Mouse (Mus musculus) forebrain, embryonic 15.5 days (tissue): ENCODE measurements around the gene Disp3. TPM values are rescaled to one million over a fixed set of nuclear protein-coding genes. Genes with fewer than 3 reads are reported as not detected.

Experiments used
- ATAC-seq: fragments of 200-750 bp; cut with Nextera tagmentation; replicated peaks from 2 replicates; pipeline ENCODE4 v1.8.0; 2017; ENCODE audit warnings: mild to moderate bottlenecking, moderate TSS enrichment, moderate library complexity
- H3K27ac ChIP-seq: fragments of 300-500 bp; sonication (generic); replicated peaks from 2 replicates; pipeline ENCODE4 v1.5.1; 2015; ENCODE audit warnings: mild to moderate bottlenecking, inconsistent platforms
- H3K27me3 ChIP-seq: fragments of 300-500 bp; sonication (generic); 2 replicates; pipeline ENCODE4 v1.6.1; 2015; ENCODE audit warnings: inconsistent platforms
- H3K36me3 ChIP-seq: fragments of 300-500 bp; sonication (generic); 2 replicates; pipeline ENCODE4 v1.6.1; 2015; ENCODE audit warnings: mild to moderate bottlenecking, inconsistent platforms
- H3K4me1 ChIP-seq: fragments of 300-500 bp; sonication (generic); 2 replicates; pipeline ENCODE4 v1.6.1; 2015; ENCODE audit warnings: inconsistent platforms
- H3K4me2 ChIP-seq: fragments of 300-500 bp; sonication (generic); replicated peaks from 2 replicates; pipeline ENCODE4 v1.6.1; 2015; ENCODE audit warnings: mild to moderate bottlenecking, inconsistent platforms
- H3K4me3 ChIP-seq: fragments of 300-500 bp; sonication (generic); 2 replicates; pipeline ENCODE4 v1.5.1; 2015; ENCODE audit warnings: mild to moderate bottlenecking, inconsistent platforms
- H3K9ac ChIP-seq: fragments of 300-500 bp; sonication (generic); replicated peaks from 2 replicates; pipeline ENCODE4 v1.6.1; 2015; ENCODE audit warnings: mild to moderate bottlenecking, inconsistent platforms
- H3K9me3 ChIP-seq: fragments of 300-500 bp; sonication (generic); 2 replicates; pipeline ENCODE4 v1.6.1; 2016; ENCODE audit warnings: inconsistent platforms
- WGBS: fragments of 180-500 bp; shearing (Covaris S2); methylation state at CpG from one replicate; pipeline ENCODE4 v1.1.7; 2015; ENCODE audit warnings: mixed read lengths; 5-methylcytosine and 5-hydroxymethylcytosine counted together
- polyA plus RNA-seq: library from polyadenylated mRNA; unstranded; fragments of >200 nt; fragmentation: Nextera tagmentation; extraction: Ambion mirVana; gene quantifications from 2 replicates; pipeline ENCODE4 v1.2.1, GENCODE M21; 2015

Disp3 gene
- polyA plus RNA-seq, 1 experiment from 2014 or later: 11.5 TPM

- no peaks in the 10 kb centered on the region for H3K36me3 ChIP-seq
- no peak overlapping the region for H3K4me2 ChIP-seq
- H3K4me3 ChIP-seq: no peak overlapping the region
- no peak overlapping the region for H3K9ac ChIP-seq
- 56% methylated on average over 6 of the region's 6 CpGs for WGBS
- H3K9me3 ChIP-seq: no peaks in the 10 kb centered on the region; the same call in 1 of the 2 replicates
- no peaks in the 10 kb centered on the region for H3K4me1 ChIP-seq
- no peak overlapping the region for H3K27ac ChIP-seq
- ATAC-seq: no peak
- H3K27me3 ChIP-seq: no peaks in the 10 kb centered on the region
Observed at GRCm38 (mm10) chr4:148204873-148205232, 82.9 kb downstream of the Disp3 start.

- no peaks in the 10 kb centered on the region for H3K36me3 ChIP-seq
- no peaks in the 10 kb centered on the region for H3K4me1 ChIP-seq
- 45% methylated on average over 15 of the region's 15 CpGs for WGBS
- H3K27me3 ChIP-seq: no peaks in the 10 kb centered on the region
- no peaks in the 10 kb centered on the region; the same call in 1 of the 2 replicates for H3K9me3 ChIP-seq
- H3K9ac ChIP-seq: no peak overlapping the region
- H3K4me3 ChIP-seq: no peak overlapping the region
- no peak overlapping the region for H3K27ac ChIP-seq
- H3K4me2 ChIP-seq: no peak overlapping the region
- ATAC-seq: no peak
Observed at GRCm38 (mm10) chr4:148204061-148204872, 83.5 kb downstream of the Disp3 start.

- H3K27ac ChIP-seq: no peak overlapping the region
- H3K4me2 ChIP-seq: no peak overlapping the region
- no peaks in the 10 kb centered on the region for H3K4me1 ChIP-seq
- H3K9ac ChIP-seq: no peak overlapping the region
- no peaks in the 10 kb centered on the region; the same call in 1 of the 2 replicates for H3K9me3 ChIP-seq
- WGBS: 89% methylated on average over 2 of the region's 2 CpGs
- no peak for ATAC-seq
- no peaks in the 10 kb centered on the region for H3K27me3 ChIP-seq
- H3K4me3 ChIP-seq: no peak overlapping the region
- no peaks in the 10 kb centered on the region for H3K36me3 ChIP-seq
Observed at GRCm38 (mm10) chr4:148203557-148203956, 84.2 kb downstream of the Disp3 start.

- Histone ChIP-seq H3K4me2 (no peak overlapping the region), H3K4me3 (no peak overlapping the region), H3K4me1 (0 out of 2 replicates have a peak, but pooled peaks cover 4% of the 10 kb centered on the region), H3K27me3 (no peaks in the 10 kb centered on the region), H3K9ac (no peak overlapping the region), H3K36me3 (no peaks in the 10 kb centered on the region), H3K27ac (no peak overlapping the region), H3K9me3 (no peaks in the 10 kb centered on the region; the same call in 1 of the 2 replicates)
- 33% methylated on average over 10 of the region's 10 CpGs for WGBS
- no peak for ATAC-seq
Observed at GRCm38 (mm10) chr4:148198721-148199120, 89.0 kb downstream of the Disp3 start.

GRCm38 (mm10) chr4:148194400-148194799 is 93.4 kb downstream of the Disp3 start:
- Histone ChIP-seq H3K9me3 (no peaks in the 10 kb centered on the region), H3K4me2 (no peak overlapping the region), H3K9ac (no peak overlapping the region), H3K27me3 (no peaks in the 10 kb centered on the region), H3K27ac (no peak overlapping the region), H3K4me3 (no peak overlapping the region), H3K36me3 (no peaks in the 10 kb centered on the region), H3K4me1 (0 out of 2 replicates have a peak, but pooled peaks cover 4% of the 10 kb centered on the region)
- ATAC-seq: no peak

DNA sequence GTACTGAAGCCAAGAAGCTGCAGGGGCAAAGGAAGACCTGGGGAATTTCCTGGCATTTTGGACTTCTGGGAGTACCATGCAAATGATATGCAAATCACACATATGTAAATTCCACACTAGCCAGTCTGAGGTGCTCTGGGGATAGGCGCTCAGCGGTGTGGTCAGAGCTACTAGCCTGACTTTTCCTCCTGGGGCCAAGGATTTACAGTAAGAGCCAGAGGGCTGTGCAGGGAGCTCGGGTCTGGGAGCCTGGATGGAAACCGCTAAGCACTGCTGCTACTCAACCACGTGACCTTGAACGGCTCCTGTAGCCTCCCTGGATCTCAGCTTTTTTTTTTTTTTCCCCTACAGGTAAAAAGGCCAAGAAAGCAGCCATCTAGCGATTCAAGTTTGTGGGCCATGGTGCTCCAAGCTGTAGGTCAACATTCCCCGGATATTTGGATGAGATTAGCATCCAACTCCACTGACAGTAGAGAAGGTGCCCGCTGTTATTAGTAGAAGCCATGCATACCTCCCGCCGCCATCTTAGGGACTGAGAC is 95.0 kb downstream of the Disp3 start:
- Histone ChIP-seq H3K9ac (no peak overlapping the region), H3K27me3 (no peaks in the 10 kb centered on the region), H3K27ac (no peak overlapping the region), H3K9me3 (no peaks in the 10 kb centered on the region), H3K4me3 (no peak overlapping the region), H3K4me1 (0 out of 2 replicates have a peak, but pooled peaks cover 4% of the 10 kb centered on the region), H3K36me3 (no peaks in the 10 kb centered on the region), H3K4me2 (no peak overlapping the region)
- WGBS: 41% methylated on average over 11 of the region's 11 CpGs
- ATAC-seq: no peak

Other genes starting within 250 kb of the Disp3 start
- gene Clcn6, start 249.1 kb downstream of the Disp3 start, polyA plus RNA-seq: 30.8 and 33.4 TPM in 2 replicates
- gene Mthfr, start 248.9 kb downstream of the Disp3 start, polyA plus RNA-seq: 16.6 and 17.1 TPM in 2 replicates
- 4.6 and 5.6 TPM in 2 replicates for gene Agtrap, start 199.9 kb downstream of the Disp3 start, polyA plus RNA-seq
- gene Mad2l2, start 157.6 kb downstream of the Disp3 start, polyA plus RNA-seq: 123 and 127 TPM in 2 replicates
- gene Draxin, start 157.3 kb downstream of the Disp3 start, polyA plus RNA-seq: 21.2 TPM in 2 replicates
- 15.6 and 18.0 TPM in 2 replicates for gene Fbxo6, start 135.8 kb downstream of the Disp3 start, polyA plus RNA-seq
- 60.7 and 64.6 TPM in 2 replicates for gene Fbxo44, start 127.5 kb downstream of the Disp3 start, polyA plus RNA-seq
- 4.5 and 4.7 TPM in 2 replicates for gene Fbxo2, start 127.3 kb downstream of the Disp3 start, polyA plus RNA-seq
- 18.4 and 19.0 TPM in 2 replicates for gene Ubiad1, start 156.8 kb upstream of the Disp3 start, polyA plus RNA-seq
- 22.6 and 25.1 TPM in 2 replicates for gene Mtor, start 160.6 kb upstream of the Disp3 start, polyA plus RNA-seq
- 0.33 and 0.38 TPM in 2 replicates for gene Angptl7, start 212.5 kb upstream of the Disp3 start, polyA plus RNA-seq